Mouse (Mus musculus) kidney, postnatal 14 days (tissue): ENCODE results near the gene Smdt1.
"Not testable (repeated sequence)": the region's sequence is repeated elsewhere in the genome, so short reads cannot be mapped to it uniquely, and the experiment has no call there.

Source experiments
- DNase-seq: peaks from one replicate; pipeline ENCODE4 v3.0.0; 2022; ENCODE audit warnings: mixed read lengths

Smdt1 gene

GRCm38 (mm10) chr15:82372446-82372845 lies 33.7 kb downstream of the Smdt1 start:
- no peak for DNase-seq

GRCm38 (mm10) chr15:82372991-82373390 lies 34.2 kb downstream of the Smdt1 start:
- DNase-seq, result no peak

- DNase-seq, result no peak
These were observed 35.7 kb downstream of the Smdt1 start for GRCm38 (mm10) chr15:82374437-82374836.

GRCm38 (mm10) chr15:82375855-82376254 lies 37.1 kb downstream of the Smdt1 start:
- DNase-seq, result no peak

GRCm38 (mm10) chr15:82376393-82377138 lies 37.8 kb downstream of the Smdt1 start:
- peak; percentile 83 for DNase-seq

- no peak for DNase-seq
These were observed 38.9 kb downstream of the Smdt1 start for GRCm38 (mm10) chr15:82377701-82378100.

- peak; percentile 54 for DNase-seq
These were observed 39.8 kb downstream of the Smdt1 start for GRCm38 (mm10) chr15:82378261-82379180.

- DNase-seq, result no peak
These were observed 40.7 kb downstream of the Smdt1 start for GRCm38 (mm10) chr15:82379511-82379870.

GRCm38 (mm10) chr15:82379871-82380713 lies 41.3 kb downstream of the Smdt1 start, which contains the start of gene Cyp2d22:
Gene Cyp2d22 (minus strand): TSS chr15:82380260.
- peak; percentile 78 for DNase-seq

GRCm38 (mm10) chr15:82380714-82381062 lies 41.9 kb downstream of the Smdt1 start:
- DNase-seq, result no peak

GRCm38 (mm10) chr15:82382441-82382840 lies 43.7 kb downstream of the Smdt1 start:
- no peak for DNase-seq

- no peak for DNase-seq
These were observed 47.0 kb downstream of the Smdt1 start for GRCm38 (mm10) chr15:82385729-82386128.

- DNase-seq, result not testable (repeated sequence)
These were observed 51.2 kb downstream of the Smdt1 start for GRCm38 (mm10) chr15:82389916-82390315.

- DNase-seq, result not testable (repeated sequence)
These were observed 55.2 kb downstream of the Smdt1 start, which contains the start of gene Cyp2d11 for GRCm38 (mm10) chr15:82393922-82394321. Gene Cyp2d11 (minus strand): TSS chr15:82394022.

- DNase-seq, result not testable (repeated sequence)
These were observed 57.2 kb downstream of the Smdt1 start for GRCm38 (mm10) chr15:82395955-82396354.
